Mouse (Mus musculus) brain, embryonic 18.5 days (tissue): ENCODE results near the gene Oog3.

Source experiments
- DNase-seq: peaks from one replicate; pipeline ENCODE4 v3.0.0-alpha.2; 2012; ENCODE audit warnings: low read depth, low spot score

Gene Oog3

DNA sequence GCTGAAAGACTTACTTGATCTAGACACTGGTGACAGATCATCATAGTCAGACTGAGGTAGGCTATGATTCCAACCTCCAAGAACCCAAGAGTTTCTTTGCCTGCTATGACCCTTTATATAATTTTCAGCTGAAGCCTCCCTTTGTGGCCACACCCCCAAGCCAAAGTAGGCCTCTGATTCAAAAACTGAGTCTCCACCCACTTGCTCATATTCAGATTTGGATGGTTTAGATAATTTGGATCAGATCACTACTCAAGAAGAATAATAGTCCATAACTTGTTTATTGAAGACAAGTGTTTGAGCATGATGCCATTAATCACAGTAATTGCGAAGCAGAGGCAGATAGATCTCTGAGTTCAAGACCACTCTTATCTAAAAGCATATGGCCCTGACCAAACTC is at the start of gene Oog3:
Gene Oog3, minus strand, starts transcription at position 101 of the 400 bp plus-strand sequence.
- no peak for DNase-seq

DNA sequence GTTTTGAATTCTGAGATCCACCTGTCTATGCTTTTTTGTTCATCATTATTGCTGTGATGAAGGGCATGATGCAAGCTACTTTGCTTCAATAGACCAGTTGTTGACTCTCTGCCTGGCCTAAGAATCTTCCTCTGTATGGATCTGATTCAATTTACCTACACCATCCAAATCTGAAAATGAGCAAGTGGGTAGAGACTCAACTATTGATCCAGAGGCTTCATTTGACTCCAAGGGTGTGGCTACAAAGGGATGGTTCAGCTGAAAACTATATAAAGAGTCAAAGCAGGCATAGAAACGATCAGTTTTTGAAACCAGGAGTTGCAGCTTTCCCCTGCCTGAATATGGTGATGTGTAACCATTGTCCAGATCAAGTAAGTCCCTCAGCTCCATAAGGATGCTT is 28.0 kb upstream of the Oog3 start, which contains the start of gene Oog2:
Gene Oog2, plus strand, starts transcription at position 301 of the 400 bp plus-strand sequence.
- no peak for DNase-seq
